Mouse (Mus musculus) MEL (cell line): ENCODE results near the gene Gm10912. TPM values are rescaled to one million over a fixed set of nuclear protein-coding genes. Genes with fewer than 3 reads are reported as not detected.
"Not testable (repeated sequence)": the region's sequence is repeated elsewhere in the genome, so short reads cannot be mapped to it uniquely, and the experiment has no call there.

Source experiments
- DNase-seq: peaks from one replicate; pipeline ENCODE4 v3.0.0; 2011; ENCODE audit warnings: low read depth, low spot score
- H3K27ac ChIP-seq: 2 replicates; pipeline ENCODE4 v1.5.1; 2012; ENCODE audit warnings: low read depth, mild to moderate bottlenecking, control low read depth, low read length, moderate library complexity; ENCODE audit not compliant: control insufficient read depth
- H3K27me3 ChIP-seq, 2 experiments: fragments of 150-350 bp in 1 of 2; sonication (generic) in 1 of 2; 2 replicates each; pipeline ENCODE4 v1.6.1; 2012; ENCODE audit warnings: low read length in 2 of 2, mild to moderate bottlenecking in 2 of 2, improper control_type of control experiment in 1 of 2, moderate library complexity in 1 of 2; ENCODE audit not compliant: insufficient read depth in 2 of 2, control insufficient read depth in 1 of 2
- H3K36me3 ChIP-seq, 2 experiments: 2 replicates each; pipeline ENCODE4 v1.6.1; 2012 to 2014; ENCODE audit warnings: low read length in 2 of 2, improper control_type of control experiment in 1 of 2, inconsistent platforms in 1 of 2, mild to moderate bottlenecking in 1 of 2; ENCODE audit not compliant: insufficient read depth in 2 of 2, control insufficient read depth in 1 of 2
- H3K4me1 ChIP-seq, 2 experiments: fragments of 150-350 bp in 1 of 2; sonication (generic) in 1 of 2; 2 replicates each; pipeline ENCODE4 v1.6.1; 2012; ENCODE audit warnings: low read length in 2 of 2, improper control_type of control experiment in 1 of 2, mild to moderate bottlenecking in 1 of 2; ENCODE audit not compliant: insufficient read depth in 2 of 2, control insufficient read depth in 1 of 2
- H3K4me3 ChIP-seq, 2 experiments: fragments of 150-350 bp in 1 of 2; sonication (generic) in 1 of 2; 2 replicates each; pipeline ENCODE4 v1.5.1; 2012; ENCODE audit warnings: low read depth in 2 of 2, low read length in 2 of 2, mild to moderate bottlenecking in 2 of 2, moderate library complexity in 2 of 2, control low read depth in 1 of 2, improper control_type of control experiment in 1 of 2; ENCODE audit not compliant: control insufficient read depth in 1 of 2, insufficient read depth in 1 of 2
- H3K79me2 ChIP-seq: 2 replicates; pipeline ENCODE4 v1.6.1; 2012; ENCODE audit warnings: mild to moderate bottlenecking, low read length, moderate library complexity; ENCODE audit not compliant: control insufficient read depth, poor library complexity, insufficient read depth
- H3K9ac ChIP-seq: 2 replicates; pipeline ENCODE4 v1.6.1; 2012; ENCODE audit warnings: low read depth, mild to moderate bottlenecking, control low read depth, low read length, moderate library complexity; ENCODE audit not compliant: control insufficient read depth, poor library complexity, severe bottlenecking
- H3K9me3 ChIP-seq: fragments of 150-350 bp; sonication (generic); replicated peaks from 2 replicates; pipeline ENCODE4 v1.6.1; 2012; ENCODE audit warnings: mild to moderate bottlenecking, low read length, improper control_type of control experiment, moderate library complexity; ENCODE audit not compliant: insufficient read depth
- BHLHE40 ChIP-seq: IDR thresholded peaks from 2 replicates; pipeline ENCODE4 v1.6.1; 2012; ENCODE audit warnings: low read depth, mild to moderate bottlenecking, inconsistent platforms, low read length, improper control_type of control experiment, borderline replicate concordance
- CHD1 ChIP-seq: IDR thresholded peaks from 2 replicates; pipeline ENCODE4 v1.6.1; 2012; ENCODE audit warnings: low read depth, mild to moderate bottlenecking, inconsistent platforms, low read length, improper control_type of control experiment
- E2F4 ChIP-seq: IDR thresholded peaks from 2 replicates; pipeline ENCODE4 v1.6.1; 2011; ENCODE audit warnings: low read depth, low read length, improper control_type of control experiment, borderline replicate concordance
- EP300 ChIP-seq, 2 experiments: IDR thresholded peaks; 2 replicates each; pipeline ENCODE4 v1.6.1; 2011; ENCODE audit warnings: improper control_type of control experiment in 2 of 2, low read length in 2 of 2, low read depth in 1 of 2, mild to moderate bottlenecking in 1 of 2
- ETS1 ChIP-seq: IDR thresholded peaks from 2 replicates; pipeline ENCODE4 v1.6.1; 2012; ENCODE audit warnings: low read depth, mild to moderate bottlenecking, inconsistent platforms, low read length, improper control_type of control experiment, moderate library complexity
- MAX ChIP-seq: IDR thresholded peaks from 2 replicates; pipeline ENCODE4 v1.6.1; 2011; ENCODE audit warnings: low read length, improper control_type of control experiment
- MEF2A ChIP-seq: IDR thresholded peaks from 2 replicates; pipeline ENCODE4 v1.6.1; 2014; ENCODE audit warnings: low read depth, mild to moderate bottlenecking, inconsistent platforms, low read length, improper control_type of control experiment; ENCODE audit not compliant: poor library complexity, insufficient replicate concordance, severe bottlenecking; ENCODE audit errors: extremely low read depth
- TBP ChIP-seq: IDR thresholded peaks from 2 replicates; pipeline ENCODE4 v1.8.0; 2011; ENCODE audit warnings: low read depth, low read length, improper control_type of control experiment
- TCF12 ChIP-seq: IDR thresholded peaks from 2 replicates; pipeline ENCODE4 v1.6.1; 2014; ENCODE audit warnings: low read depth, mild to moderate bottlenecking, inconsistent platforms, low read length, improper control_type of control experiment, moderate library complexity
- UBTF ChIP-seq: IDR thresholded peaks from 2 replicates; pipeline ENCODE4 v1.6.1; 2012; ENCODE audit warnings: low read depth, mild to moderate bottlenecking, inconsistent platforms, low read length, improper control_type of control experiment, moderate library complexity, borderline replicate concordance; ENCODE audit not compliant: insufficient read depth
- USF1 ChIP-seq: IDR thresholded peaks from 2 replicates; pipeline ENCODE4 v1.6.1; 2014; ENCODE audit warnings: low read depth, mild to moderate bottlenecking, inconsistent platforms, low read length, improper control_type of control experiment, moderate library complexity
- ZMIZ1 ChIP-seq: IDR thresholded peaks from 2 replicates; pipeline ENCODE4 v1.6.1; 2012; ENCODE audit warnings: low read depth, mild to moderate bottlenecking, inconsistent platforms, low read length, improper control_type of control experiment, moderate library complexity
- polyA plus RNA-seq, 2 experiments: library from polyadenylated mRNA; stranded (reverse) in 1 of 2; unstranded in 1 of 2; fragments of >175 nt in 1 of 2; fragments of >200 nt in 1 of 2; gene quantifications; 2 replicates each; pipeline versions ENCODE4 v1.2.1 to v1.2.4; 2012; ENCODE audit warnings: low replicate concordance in 2 of 2, low read depth in 1 of 2; ENCODE audit not compliant: insufficient read length in 2 of 2, insufficient read depth in 1 of 2, missing spikeins in 1 of 2
- total RNA-seq: library from RNA; depleted of rRNA; stranded (reverse); fragments of 300-350 nt; gene quantifications from 2 replicates; pipeline ENCODE4 v1.2.3, GENCODE M21; 2012

The Gm10912 gene
- total and polyA plus RNA-seq, 3 experiments: 0.06 to 0.08 TPM; not detected in 1

DNA sequence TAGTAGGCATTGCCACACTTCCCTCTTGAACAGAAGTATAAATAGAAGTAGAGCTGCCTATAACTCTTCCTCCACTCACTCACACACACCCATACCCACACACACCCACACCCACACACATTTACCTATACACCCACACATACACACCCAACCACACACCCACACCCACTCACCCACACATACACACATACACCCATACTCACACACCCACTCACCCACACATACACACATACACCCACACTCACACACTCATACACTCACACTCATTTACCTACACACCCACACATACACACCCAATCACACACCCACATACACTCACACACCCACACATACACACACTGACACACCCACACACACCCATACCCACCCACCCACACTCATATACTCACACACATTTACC, 16.8 kb downstream of the Gm10912 start:
- no peak for DNase-seq
- peaks cover 0 to 9% of the 10 kb centered on the region in 2 experiments; a peak in 2 of 4 replicates for H3K36me3 ChIP-seq
- H3K27me3 ChIP-seq: no peaks in the 10 kb centered on the region
- H3K79me2 ChIP-seq: no peaks in the 10 kb centered on the region
- peaks cover 4 to 5% of the 10 kb centered on the region in 2 experiments; a peak in 3 of 4 replicates for H3K4me1 ChIP-seq
- TF ChIP-seq TCF12 (no peak), ETS1 (no peak), UBTF (no peak), BHLHE40 (no peak), USF1 (no peak), CHD1 (no peak), E2F4 (no peak), MAX (no peak), EP300 (IDR thresholded peaks at IDR 0.05; ENCODE audit: low read depth in 1 of 2, low read length in 2 of 2) (no peak), TBP (no peak), ZMIZ1 (no peak), MEF2A (no peak)
- TF ChIP-seq, all 39 proteins: peak for 0
- Histone ChIP-seq H3K9me3 (no peaks in the 10 kb centered on the region), H3K4me3 (no peak overlapping the region), H3K9ac (no peak overlapping the region), H3K27ac (no peak overlapping the region)

DNA sequence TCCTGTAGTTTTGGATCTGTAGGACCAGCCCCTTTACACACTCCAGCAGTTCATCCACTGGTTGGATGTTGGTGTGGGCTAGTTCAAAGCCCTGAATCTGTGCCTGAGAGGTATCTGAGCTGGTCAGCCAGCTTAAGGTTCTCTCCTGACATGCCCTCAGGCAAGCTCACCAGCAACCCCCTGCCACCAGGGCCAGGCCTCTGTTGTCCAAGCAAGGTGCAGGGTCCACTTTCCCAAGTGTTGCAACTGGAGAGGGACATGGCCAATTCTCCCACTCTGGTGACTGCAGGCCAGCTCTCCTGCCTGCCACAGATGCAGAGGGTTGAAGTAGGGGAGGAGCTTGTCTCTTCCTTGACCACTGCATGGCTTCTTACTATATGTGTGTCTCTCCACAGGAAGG, 18.4 kb downstream of the Gm10912 start:
- not testable (repeated sequence) for H3K27ac ChIP-seq, H3K79me2 ChIP-seq, DNase-seq, H3K36me3 ChIP-seq, H3K4me3 ChIP-seq, H3K9ac ChIP-seq, H3K9me3 ChIP-seq, H3K27me3 ChIP-seq, H3K4me1 ChIP-seq

DNA sequence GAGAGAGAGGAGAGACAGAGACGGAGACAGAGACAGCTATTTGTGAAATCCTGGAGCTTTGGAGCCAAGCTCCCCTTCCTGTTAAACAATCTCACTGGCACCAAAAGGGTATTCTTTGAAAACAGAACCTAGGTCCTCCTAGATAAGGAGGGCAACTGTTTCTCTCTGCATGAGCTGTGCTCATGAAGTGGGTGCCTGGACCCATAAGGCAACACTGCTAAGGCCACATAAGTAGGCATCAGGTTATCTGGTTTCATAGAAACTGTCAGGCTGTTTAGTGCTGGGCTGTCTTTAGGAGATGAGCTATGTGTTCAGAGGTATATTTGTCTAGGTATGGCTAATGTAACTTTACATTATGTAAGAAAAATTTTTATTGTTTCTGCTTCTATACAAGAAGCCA, 21.9 kb downstream of the Gm10912 start:
- H3K9ac ChIP-seq, H3K27ac ChIP-seq, H3K9me3 ChIP-seq, H3K27me3 ChIP-seq, H3K79me2 ChIP-seq, H3K4me3 ChIP-seq, H3K36me3 ChIP-seq, H3K4me1 ChIP-seq: not testable (repeated sequence)
- DNase-seq: peak; percentile 39
